Mouse (Mus musculus) spleen, adult 2 months (tissue): ENCODE measurements around the gene Acadvl.

ENCODE experiments used
- CTCF ChIP-seq: fragments of 200-500 bp; IDR thresholded peaks from 2 replicates; pipeline ENCODE4 v1.5.1; 2011; ENCODE audit warnings: mild to moderate bottlenecking, inconsistent platforms; ENCODE audit not compliant: insufficient read depth, insufficient read length, insufficient replicate concordance; ENCODE audit errors: extremely low read depth
- POLR2A ChIP-seq: fragments of 200-500 bp; IDR thresholded peaks from 2 replicates; pipeline ENCODE4 v1.6.1; 2011; ENCODE audit warnings: low read depth, low read length, inconsistent platforms

DNA sequence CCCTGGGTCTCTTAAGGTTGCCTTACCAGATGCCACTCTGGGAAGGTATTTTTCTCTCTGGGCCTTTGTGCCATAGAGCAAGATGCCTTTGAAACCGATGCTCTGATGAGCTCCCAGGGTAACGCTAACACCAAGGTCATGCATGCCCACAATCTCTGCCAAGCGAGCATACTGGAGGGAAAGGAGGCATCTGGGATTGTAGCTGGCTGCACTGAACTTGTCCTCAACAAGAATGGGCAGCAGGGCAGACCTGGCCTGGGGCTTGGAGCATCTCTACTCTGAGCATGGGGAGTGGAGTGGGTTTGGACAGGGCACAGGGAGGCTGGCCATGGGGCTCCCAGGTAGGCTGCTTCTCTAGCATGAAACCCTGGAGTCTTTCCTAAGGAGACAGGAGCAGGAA, 1.8 kb downstream of the Acadvl start:
- no peak for TF ChIP-seq CTCF
- no peak for TF ChIP-seq POLR2A
